18 mouse cellular contexts compared by ENCODE assay signal in the genomic region with DNA sequence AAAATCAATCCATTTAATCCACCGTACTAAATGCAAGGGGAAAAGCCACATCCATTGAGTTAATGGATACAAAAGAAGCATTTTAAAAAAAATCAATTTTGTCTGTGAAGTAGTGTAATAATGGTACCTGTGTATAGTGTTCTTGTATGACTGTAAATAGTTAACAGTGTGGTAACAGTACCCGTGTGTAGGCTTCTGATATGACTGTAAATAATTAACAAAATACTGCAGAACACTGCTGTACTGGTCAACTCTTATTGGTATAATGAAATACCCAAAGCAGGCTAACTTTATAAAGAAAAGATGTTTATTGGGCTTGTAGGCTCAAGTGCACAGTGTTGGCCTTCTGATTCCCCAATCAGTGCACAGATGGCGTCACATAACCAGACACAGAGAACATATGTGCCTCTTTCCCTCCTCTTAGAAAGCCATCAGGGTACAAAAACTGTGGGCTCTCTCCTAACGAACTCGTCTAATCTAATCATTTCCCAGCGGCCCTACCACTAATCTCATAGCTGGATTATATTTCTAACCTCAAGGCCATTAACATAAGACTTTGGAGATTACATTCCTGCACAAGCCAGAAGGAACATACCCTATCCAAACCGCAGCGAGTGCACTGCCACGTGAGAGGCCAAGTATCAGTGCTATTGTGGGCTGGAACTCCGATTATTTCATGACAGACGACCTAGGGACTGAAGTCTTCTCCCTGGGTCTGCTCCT.
DNase-seq lines count a peak whose midpoint lies in the region; ATAC-seq and TF ChIP-seq lines count a peak whose summit lies in the region.
"Had no signal": no experiment of that assay in that cellular context is flagged by ENCODE, and none has a peak within 500 bp of the region (broad histone marks: within the 10 kb centered on the region; RNA-seq: fewer than 3 reads in every experiment).

No protein-coding gene starts in this region.

- no peaks in the 10 kb centered on the region for H3K27me3 ChIP-seq in embryonic facial prominence, embryonic 11.5 days (ENCODE audit: control insufficient read depth, insufficient read depth, low read length)
- no peaks in the 10 kb centered on the region for H3K27me3 ChIP-seq in embryonic facial prominence, embryonic 10.5 days (replicated peaks; ENCODE audit: low read depth, poor library complexity, severe bottlenecking)
- no peaks in the 10 kb centered on the region for H3K27me3 ChIP-seq in intestine, embryonic 14.5 days (replicated peaks; ENCODE audit: control insufficient read depth, insufficient read depth, low read length)
- H3K27me3 ChIP-seq in intestine, postnatal 0 days (replicated peaks; ENCODE audit: control insufficient read depth, insufficient read depth, low read length), result no peaks in the 10 kb centered on the region
- H3K27me3 ChIP-seq in neural tube, embryonic 13.5 days, result peaks cover 75% of the 10 kb centered on the region
- H3K27me3 ChIP-seq: heart, embryonic 15.5 days had no signal

- ATAC-seq in embryonic facial prominence, embryonic 11.5 days (replicated peaks; ENCODE audit: insufficient number of reproducible peaks, low FRiP score, low TSS enrichment, low read depth), result 0 out of 2 replicates have a peak, but pooled peaks have one; percentile 29
- ATAC-seq in intestine, embryonic 14.5 days (replicated peaks; ENCODE audit: low FRiP score, low TSS enrichment, low read depth), result 0 out of 2 replicates have a peak, but pooled peaks have one; percentile 19
- no peak for ATAC-seq in intestine, postnatal 0 days
- ATAC-seq in neural tube, embryonic 13.5 days (ENCODE audit: low read depth), result no peak
- ATAC-seq: hindbrain, postnatal 0 days had no signal

- no peak for TF ChIP-seq CTCF in intestine, postnatal 0 days (IDR thresholded peaks at IDR 0.05; ENCODE audit: low read depth)

- 74% methylated on average over 11 of the region's 11 CpGs for WGBS in embryonic facial prominence, embryonic 11.5 days
- 82% methylated on average over 11 of the region's 11 CpGs for WGBS in embryonic facial prominence, embryonic 10.5 days
- WGBS in intestine, embryonic 14.5 days, result 73% methylated on average over 11 of the region's 11 CpGs
- 55% methylated on average over 11 of the region's 11 CpGs for WGBS in intestine, postnatal 0 days
- 59% methylated on average over 11 of the region's 11 CpGs for WGBS in neural tube, embryonic 13.5 days

- H3K36me3 ChIP-seq in embryonic facial prominence, embryonic 11.5 days (replicated peaks; ENCODE audit: control insufficient read depth, insufficient read depth, low read depth, low read length), result no peaks in the 10 kb centered on the region
- no peaks in the 10 kb centered on the region for H3K36me3 ChIP-seq in embryonic facial prominence, embryonic 10.5 days (replicated peaks)
- H3K36me3 ChIP-seq in intestine, embryonic 14.5 days (ENCODE audit: control insufficient read depth, insufficient read depth, low read length), result no peaks in the 10 kb centered on the region
- no peaks in the 10 kb centered on the region for H3K36me3 ChIP-seq in intestine, postnatal 0 days (ENCODE audit: control insufficient read depth, insufficient read depth)
- H3K36me3 ChIP-seq in neural tube, embryonic 13.5 days, result no peaks in the 10 kb centered on the region
- H3K36me3 ChIP-seq: heart, embryonic 15.5 days; limb, embryonic 15.5 days had no signal

- H3K27ac ChIP-seq in embryonic facial prominence, embryonic 11.5 days (replicated peaks; ENCODE audit: low read depth, low read length), result no peak overlapping the region
- no peak overlapping the region for H3K27ac ChIP-seq in embryonic facial prominence, embryonic 10.5 days (replicated peaks)
- no peak overlapping the region for H3K27ac ChIP-seq in intestine, embryonic 14.5 days (ENCODE audit: low read depth)
- H3K27ac ChIP-seq in intestine, postnatal 0 days (ENCODE audit: low read depth, low read length), result no peak overlapping the region
- H3K27ac ChIP-seq in neural tube, embryonic 13.5 days (replicated peaks), result 0 out of 2 replicates have a peak overlapping the region, but pooled peaks have one; percentile 33
- H3K27ac ChIP-seq: heart, embryonic 15.5 days; hindbrain, postnatal 0 days; limb, embryonic 15.5 days had no signal

- no peaks in the 10 kb centered on the region for H3K9me3 ChIP-seq in embryonic facial prominence, embryonic 11.5 days (replicated peaks; ENCODE audit: control insufficient read depth, low read length)
- H3K9me3 ChIP-seq in embryonic facial prominence, embryonic 10.5 days, result no peaks in the 10 kb centered on the region
- H3K9me3 ChIP-seq in intestine, embryonic 14.5 days (ENCODE audit: control insufficient read depth, low read length), result no peaks in the 10 kb centered on the region
- no peaks in the 10 kb centered on the region for H3K9me3 ChIP-seq in intestine, postnatal 0 days (ENCODE audit: control insufficient read depth)
- no peaks in the 10 kb centered on the region for H3K9me3 ChIP-seq in neural tube, embryonic 13.5 days
- H3K9me3 ChIP-seq: heart, embryonic 15.5 days; limb, embryonic 15.5 days had no signal

- no peaks in the 10 kb centered on the region for H3K4me1 ChIP-seq in embryonic facial prominence, embryonic 11.5 days (ENCODE audit: control insufficient read depth, insufficient read depth, low read length)
- peaks cover 20% of the 10 kb centered on the region for H3K4me1 ChIP-seq in embryonic facial prominence, embryonic 10.5 days
- H3K4me1 ChIP-seq in intestine, embryonic 14.5 days (replicated peaks; ENCODE audit: control insufficient read depth, insufficient read depth, low read length), result peaks cover 23% of the 10 kb centered on the region
- no peaks in the 10 kb centered on the region for H3K4me1 ChIP-seq in intestine, postnatal 0 days (replicated peaks; ENCODE audit: control insufficient read depth, insufficient read depth, low read length)
- H3K4me1 ChIP-seq in neural tube, embryonic 13.5 days (replicated peaks), result peaks cover 36% of the 10 kb centered on the region

- H3K4me2 ChIP-seq in embryonic facial prominence, embryonic 11.5 days (ENCODE audit: low read depth, low read length), result no peak overlapping the region
- no peak overlapping the region for H3K4me2 ChIP-seq in intestine, embryonic 14.5 days (ENCODE audit: low read length)
- H3K4me2 ChIP-seq in intestine, postnatal 0 days (replicated peaks; ENCODE audit: low read depth), result no peak overlapping the region; the same call in 1 of the 2 replicates
- no peak overlapping the region for H3K4me2 ChIP-seq in neural tube, embryonic 13.5 days
- H3K4me2 ChIP-seq: heart, embryonic 15.5 days; limb, embryonic 15.5 days; lung, embryonic 14.5 days had no signal

- no peak overlapping the region for H3K9ac ChIP-seq in embryonic facial prominence, embryonic 11.5 days (replicated peaks; ENCODE audit: low read length)
- H3K9ac ChIP-seq in intestine, embryonic 14.5 days (ENCODE audit: low read length), result no peak overlapping the region
- no peak overlapping the region for H3K9ac ChIP-seq in intestine, postnatal 0 days (ENCODE audit: low read depth, low read length)
- no peak overlapping the region for H3K9ac ChIP-seq in neural tube, embryonic 13.5 days
- H3K9ac ChIP-seq: heart, embryonic 15.5 days; limb, embryonic 15.5 days; lung, embryonic 14.5 days had no signal

- no peak overlapping the region for H3K4me3 ChIP-seq in embryonic facial prominence, embryonic 11.5 days (ENCODE audit: low read depth, low read length)
- H3K4me3 ChIP-seq in embryonic facial prominence, embryonic 10.5 days, result no peak overlapping the region
- H3K4me3 ChIP-seq in intestine, embryonic 14.5 days (ENCODE audit: low read depth, low read length), result no peak overlapping the region
- H3K4me3 ChIP-seq in intestine, postnatal 0 days (ENCODE audit: low read depth, low read length), result no peak overlapping the region
- no peak overlapping the region for H3K4me3 ChIP-seq in neural tube, embryonic 13.5 days
- H3K4me3 ChIP-seq: heart, embryonic 15.5 days; limb, embryonic 15.5 days had no signal

- DNase-seq in embryonic facial prominence, embryonic 11.5 days (ENCODE audit: low spot score), result no peak
- DNase-seq in embryonic facial prominence, embryonic 10.5 days (ENCODE audit: low spot score), result no peak
- no peak for DNase-seq in intestine, embryonic 14.5 days (ENCODE audit: low spot score)
- no peak for DNase-seq in neural tube, embryonic 10.5 days (ENCODE audit: extremely low spot score, low spot score)
- DNase-seq in natural killer cell, adult 2 months (ENCODE audit: low spot score in 2 of 2), result no peak
- DNase-seq in gastrocnemius, postnatal 36 days, result no peak
- DNase-seq: adrenal gland, adult 8-10 months; cerebellum, postnatal 14 days; kidney, adult 8-10 months; kidney, postnatal 14 days; lung, embryonic 14.5 days; lung, postnatal 36 days; thymus, postnatal 14 days had no signal

- intact Hi-C loops in gastrocnemius, postnatal 36 days (cut with DNase I), result no loop called here

Comparison
In these comparisons a context has a peak if more than half of its experiments do, and no peak if none do; other contexts are left out.
1. ATAC-seq: peak in embryonic facial prominence, embryonic 11.5 days (single experiment) and intestine, embryonic 14.5 days (single experiment); none in intestine, postnatal 0 days (single experiment) and neural tube, embryonic 13.5 days (single experiment).